Mouse (Mus musculus) thymus, postnatal 0 days (tissue): ENCODE results near the gene Sh3rf1. TPM values are rescaled to one million over a fixed set of nuclear protein-coding genes. Genes with fewer than 3 reads are reported as not detected.
"Not testable (repeated sequence)": the region's sequence is repeated elsewhere in the genome, so short reads cannot be mapped to it uniquely, and the experiment has no call there.

Experiments used
- DNase-seq: peaks from one replicate; pipeline ENCODE4 v3.0.0-alpha.2; 2015; ENCODE audit warnings: low spot score
- polyA plus RNA-seq: library from polyadenylated mRNA; unstranded; fragments of >200 nt; fragmentation: Nextera tagmentation; extraction: Ambion mirVana; gene quantifications from 2 replicates; pipeline ENCODE4 v1.2.1, GENCODE M21; 2015

Sh3rf1 gene
- polyA plus RNA-seq, 1 experiment from 2014 or later, result 6.0 TPM

GRCm38 (mm10) chr8:61361476-61361875 lies 137.8 kb downstream of the Sh3rf1 start:
- DNase-seq, result no peak

DNA sequence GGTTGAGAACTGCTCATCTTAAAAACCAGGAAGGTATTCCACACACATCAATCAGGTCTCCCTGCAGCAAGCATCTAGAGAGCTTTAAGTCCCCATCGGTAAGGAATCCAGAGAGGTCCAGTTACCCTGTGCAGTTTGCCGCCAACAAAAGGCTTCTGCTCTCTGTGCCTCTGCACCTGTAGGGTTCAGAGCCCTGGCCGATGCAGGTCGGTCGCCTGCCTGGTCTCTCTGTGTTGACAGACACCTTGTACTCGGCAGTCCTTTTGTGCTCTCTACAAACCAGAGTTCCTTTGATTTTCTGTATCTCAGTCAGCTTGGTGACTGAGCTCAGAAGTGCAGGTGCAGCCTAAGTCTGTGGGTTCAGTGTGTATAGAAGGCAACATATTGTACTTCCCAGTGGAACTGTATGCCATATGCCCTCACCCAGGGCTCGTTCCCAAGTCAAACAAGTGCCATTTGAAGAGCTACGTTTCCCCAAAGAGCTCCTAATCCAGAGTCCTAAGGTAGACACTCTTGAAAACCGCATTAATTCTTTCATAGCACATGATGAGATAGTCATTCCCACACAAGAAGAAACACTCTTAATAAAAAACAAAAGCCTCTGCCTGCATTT lies 138.7 kb downstream of the Sh3rf1 start:
- peak; percentile 78 for DNase-seq

DNA sequence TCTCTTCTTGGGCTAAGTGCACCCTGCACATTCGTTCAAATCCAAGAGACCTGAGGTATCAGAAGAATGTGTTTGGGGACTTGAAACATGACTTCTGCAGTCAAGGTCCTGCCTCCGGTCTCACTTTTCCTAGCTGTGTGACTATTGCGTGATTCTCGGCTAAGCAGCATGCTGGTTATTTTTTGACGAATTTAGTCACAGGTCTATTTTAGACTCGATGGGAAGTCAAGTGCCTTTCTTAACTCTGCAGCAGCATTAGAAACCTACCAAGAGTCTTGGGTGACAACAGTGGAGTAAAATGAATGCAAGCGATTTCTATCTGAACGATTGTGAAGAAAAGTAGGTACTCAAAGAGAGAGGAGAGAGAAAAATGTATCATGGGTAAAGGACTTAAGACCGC lies 149.6 kb downstream of the Sh3rf1 start:
- DNase-seq, result no peak

DNA sequence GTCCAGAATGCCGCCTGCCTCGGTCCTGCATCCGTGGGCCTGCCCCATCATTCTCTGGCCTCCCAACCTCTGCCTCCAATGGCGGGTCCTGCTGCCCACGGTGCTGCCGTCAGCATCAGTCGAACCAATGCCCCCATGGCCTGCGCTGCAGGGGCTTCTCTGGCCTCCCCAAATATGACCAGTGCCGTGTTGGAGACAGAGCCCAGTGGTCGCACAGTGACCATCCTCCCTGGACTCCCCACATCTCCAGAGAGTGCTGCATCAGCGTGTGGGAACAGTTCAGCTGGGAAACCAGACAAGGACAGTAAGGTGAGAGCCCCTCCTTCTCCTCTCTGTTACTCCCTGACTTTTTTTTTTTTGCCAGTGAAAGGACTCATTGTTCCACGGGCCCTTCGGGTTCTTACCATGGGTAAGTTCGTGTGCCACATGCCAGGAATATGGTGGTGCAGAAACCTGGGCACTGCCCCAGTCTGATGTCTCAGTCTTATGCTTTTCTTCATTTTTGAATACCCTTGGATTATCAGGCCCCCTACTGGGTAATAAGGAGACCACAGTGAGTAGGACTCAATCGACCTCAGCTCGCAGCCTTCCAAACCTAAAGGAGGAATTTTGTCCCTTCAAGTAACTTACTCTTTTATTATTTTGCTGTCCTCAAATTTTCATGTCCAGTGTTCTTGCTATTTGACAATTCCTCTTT lies 150.5 kb downstream of the Sh3rf1 start:
- peak; percentile 9 for DNase-seq

DNA sequence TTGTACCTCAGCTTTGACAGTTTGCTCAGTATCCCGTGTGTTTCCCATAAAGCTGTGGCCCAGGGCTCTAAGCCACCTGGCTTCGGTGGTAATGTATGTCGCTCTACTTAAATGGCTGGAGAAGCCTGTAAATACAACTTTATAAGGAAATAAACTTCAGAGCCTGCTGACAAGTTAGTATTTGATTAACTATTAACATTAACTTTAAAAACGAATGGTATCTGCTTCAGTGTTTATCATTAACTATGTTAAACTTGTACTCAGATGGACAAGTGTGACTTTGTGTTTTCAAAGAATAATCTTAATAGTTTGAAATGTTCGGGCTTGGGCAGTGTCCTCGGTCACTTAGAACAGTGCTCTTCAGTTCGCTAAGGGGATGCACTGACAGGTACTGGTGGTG lies 151.5 kb downstream of the Sh3rf1 start:
- no peak for DNase-seq

GRCm38 (mm10) chr8:61378847-61379698 lies 155.4 kb downstream of the Sh3rf1 start:
- no peak for DNase-seq

- DNase-seq, result peak; percentile 27
These were observed 160.9 kb downstream of the Sh3rf1 start for GRCm38 (mm10) chr8:61384536-61384935.

GRCm38 (mm10) chr8:61385502-61386191 lies 162.0 kb downstream of the Sh3rf1 start:
- no peak for DNase-seq

- no peak for DNase-seq
These were observed 163.0 kb downstream of the Sh3rf1 start for GRCm38 (mm10) chr8:61386645-61387044.

- no peak for DNase-seq
These were observed 163.9 kb downstream of the Sh3rf1 start for GRCm38 (mm10) chr8:61387501-61387963.

- DNase-seq, result no peak
These were observed 164.7 kb downstream of the Sh3rf1 start for GRCm38 (mm10) chr8:61388341-61388740.

GRCm38 (mm10) chr8:61390307-61391057 lies 166.8 kb downstream of the Sh3rf1 start:
- no peak for DNase-seq

DNA sequence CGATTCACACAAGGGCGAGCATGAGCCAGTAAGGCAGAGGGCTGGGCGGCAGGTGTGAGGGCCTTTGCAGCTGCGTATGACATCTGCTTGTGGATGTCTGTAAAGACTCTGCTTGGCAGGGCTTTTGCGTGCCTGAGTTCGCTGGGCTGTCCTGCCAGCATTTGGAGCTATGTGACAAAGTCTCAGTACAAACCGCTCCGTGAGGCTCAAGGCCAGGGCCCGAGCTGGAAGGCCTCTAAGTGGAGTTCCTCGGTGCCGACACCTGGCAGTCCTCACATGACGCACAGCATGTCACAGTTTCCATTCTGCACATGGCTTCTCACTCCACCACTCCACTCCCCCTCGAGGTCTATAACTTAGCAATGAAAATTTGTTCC lies 167.4 kb downstream of the Sh3rf1 start:
- peak; percentile 26 for DNase-seq

- DNase-seq, result no peak
These were observed 173.5 kb downstream of the Sh3rf1 start for GRCm38 (mm10) chr8:61397139-61397538.

GRCm38 (mm10) chr8:61397755-61398154 lies 174.1 kb downstream of the Sh3rf1 start:
- DNase-seq, result no peak

- DNase-seq, result no peak
These were observed 179.2 kb downstream of the Sh3rf1 start for GRCm38 (mm10) chr8:61402861-61403260.

GRCm38 (mm10) chr8:61403266-61404177 lies 179.8 kb downstream of the Sh3rf1 start:
- no peak for DNase-seq

DNA sequence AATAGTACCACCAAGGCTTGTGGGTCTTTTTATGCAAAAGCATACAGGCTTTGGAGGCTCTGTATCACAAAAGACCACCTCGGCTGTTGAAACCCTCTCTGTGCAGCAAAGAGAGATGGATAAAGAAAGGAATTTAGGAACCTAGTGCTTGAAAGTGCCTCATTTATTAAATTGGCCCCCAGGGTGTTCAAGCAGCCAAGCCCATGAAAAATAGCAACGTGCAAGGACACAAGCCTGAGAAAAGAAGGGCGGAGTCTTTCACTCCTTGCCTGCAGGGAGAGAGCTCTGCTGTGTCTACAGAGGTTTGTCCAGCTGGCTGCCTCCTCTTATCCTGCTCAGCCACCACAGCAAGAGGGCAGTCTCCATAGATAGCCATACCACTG lies 180.5 kb downstream of the Sh3rf1 start:
- DNase-seq, result no peak

- no peak for DNase-seq
These were observed 185.4 kb downstream of the Sh3rf1 start for GRCm38 (mm10) chr8:61409081-61409480.

DNA sequence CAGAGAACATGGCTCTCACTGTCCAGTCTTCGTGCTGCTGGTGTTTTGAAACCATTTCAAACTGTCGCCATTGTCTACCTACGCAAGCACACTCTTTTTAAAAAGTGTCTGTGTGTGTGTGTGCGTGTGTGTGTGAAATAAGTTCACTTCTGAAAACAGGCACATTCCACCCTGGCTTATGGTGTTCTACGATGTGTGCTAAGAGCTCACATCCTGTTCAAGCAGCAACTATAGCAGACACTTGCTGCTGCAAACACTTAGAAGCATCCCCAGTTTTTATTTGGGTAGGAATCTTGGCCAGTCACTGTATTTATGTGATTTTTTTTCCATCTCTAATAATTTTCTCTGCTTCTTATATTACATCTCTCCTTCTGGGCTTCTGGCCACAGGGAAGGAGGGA lies 186.0 kb downstream of the Sh3rf1 start:
- DNase-seq, result not testable (repeated sequence)
